Mouse (Mus musculus): ENCODE measurements around the gene Efhd1.

GRCm38 (mm10) chr1:87300360-87301286, 36.5 kb downstream of the Efhd1 start:
- no peak for TF ChIP-seq CTCF (IDR thresholded peaks at IDR 0.05; ENCODE audit: borderline replicate concordance, insufficient read depth, low read length)
- no peak for TF ChIP-seq POLR2A (IDR thresholded peaks at IDR 0.05; ENCODE audit: low read depth, low read length)
